Mouse (Mus musculus) heart, embryonic 11.5 days (tissue): ENCODE data around the gene Olfr1181. TPM values are rescaled to one million over a fixed set of nuclear protein-coding genes. Genes with fewer than 3 reads are reported as not detected.
"Not testable (repeated sequence)": the region's sequence is repeated elsewhere in the genome, so short reads cannot be mapped to it uniquely, and the experiment has no call there.

Source experiments
- ATAC-seq: fragments of 200-750 bp; cut with Nextera tagmentation; replicated peaks from 2 replicates; pipeline ENCODE4 v1.8.0; 2017; ENCODE audit warnings: moderate library complexity; ENCODE audit not compliant: insufficient number of reproducible peaks, low FRiP score, low TSS enrichment
- H3K27ac ChIP-seq: fragments of 300-500 bp; sonication (generic); 2 replicates; pipeline ENCODE4 v1.5.1; 2014; ENCODE audit warnings: mild to moderate bottlenecking, low read depth, low read length
- H3K27me3 ChIP-seq: fragments of 300-500 bp; sonication (generic); 2 replicates; pipeline ENCODE4 v1.6.1; 2014; ENCODE audit warnings: mild to moderate bottlenecking, low read length, mixed read lengths; ENCODE audit not compliant: control insufficient read depth, insufficient read depth
- H3K36me3 ChIP-seq: fragments of 300-500 bp; sonication (generic); 2 replicates; pipeline ENCODE4 v1.6.1; 2014; ENCODE audit warnings: mild to moderate bottlenecking, low read length, moderate library complexity, mixed read lengths; ENCODE audit not compliant: control insufficient read depth, insufficient read depth
- H3K4me1 ChIP-seq: fragments of 300-500 bp; sonication (generic); 2 replicates; pipeline ENCODE4 v1.6.1; 2014; ENCODE audit warnings: low read length; ENCODE audit not compliant: control insufficient read depth, insufficient read depth
- H3K4me2 ChIP-seq: fragments of 300-500 bp; sonication (generic); 2 replicates; pipeline ENCODE4 v1.6.1; 2014; ENCODE audit warnings: mild to moderate bottlenecking, moderate library complexity
- H3K4me3 ChIP-seq: fragments of 300-500 bp; sonication (generic); 2 replicates; pipeline ENCODE4 v1.5.1; 2014; ENCODE audit warnings: low read depth, low read length
- H3K9ac ChIP-seq: fragments of 300-500 bp; sonication (generic); 2 replicates; pipeline ENCODE4 v1.6.1; 2014; ENCODE audit warnings: mild to moderate bottlenecking, low read depth, low read length, moderate library complexity
- H3K9me3 ChIP-seq: fragments of 300-500 bp; sonication (generic); replicated peaks from 2 replicates; pipeline ENCODE4 v1.6.1; 2016; ENCODE audit warnings: low read length; ENCODE audit not compliant: control insufficient read depth
- WGBS: fragments of 180-500 bp; shearing (Covaris S2); extraction: QIAGEN DNeasy Blood & Tissue Kit; methylation state at CpG from one replicate; pipeline ENCODE4 v1.1.7; 2014; ENCODE audit not compliant: insufficient replicate concordance; 5-methylcytosine and 5-hydroxymethylcytosine counted together
- polyA plus RNA-seq: library from polyadenylated mRNA; unstranded; fragments of >200 nt; fragmentation: Nextera tagmentation; extraction: Ambion mirVana; gene quantifications from 2 replicates; pipeline ENCODE4 v1.2.1, GENCODE M21; 2014

Gene Olfr1181
- polyA plus RNA-seq: not detected in 2 replicates

- H3K9ac ChIP-seq: no peak within 1 kb of the TSS
- no peak within 1 kb of the TSS for H3K27ac ChIP-seq
- no peaks in the 10 kb centered on the region for H3K9me3 ChIP-seq
- no peaks in the 10 kb centered on the region for H3K36me3 ChIP-seq
- H3K4me3 ChIP-seq: no peak within 1 kb of the TSS
- no peak for ATAC-seq
- H3K27me3 ChIP-seq: no peaks in the 10 kb centered on the region
- no peak within 1 kb of the TSS for H3K4me2 ChIP-seq
- WGBS: 75% methylated on average over 1 of the region's 1 CpGs
- H3K4me1 ChIP-seq: no peaks in the 10 kb centered on the region
Measured at GRCm38 (mm10) chr2:88426071-88426470, at the start of gene Olfr1181. TSS of gene Olfr1181 (minus strand) at chr2:88426171.

- H3K4me1 ChIP-seq, H3K9ac ChIP-seq, H3K9me3 ChIP-seq, H3K27ac ChIP-seq, H3K36me3 ChIP-seq, H3K4me3 ChIP-seq, ATAC-seq, H3K27me3 ChIP-seq, H3K4me2 ChIP-seq: not testable (repeated sequence)
- WGBS: 79% methylated on average over 1 of the region's 1 CpGs
Measured at GRCm38 (mm10) chr2:88454567-88454966, 28.6 kb upstream of the Olfr1181 start, which contains the start of gene Olfr1183. TSS of gene Olfr1183 (plus strand) at chr2:88454867.

- no peak within 1 kb of the TSS for H3K4me3 ChIP-seq
- 95% methylated on average over 1 of the region's 1 CpGs for WGBS
- H3K36me3 ChIP-seq: no peaks in the 10 kb centered on the region
- H3K9me3 ChIP-seq: no peaks in the 10 kb centered on the region
- H3K27ac ChIP-seq: no peak within 1 kb of the TSS
- H3K4me1 ChIP-seq: no peaks in the 10 kb centered on the region
- H3K9ac ChIP-seq: no peak within 1 kb of the TSS
- no peak within 1 kb of the TSS for H3K4me2 ChIP-seq
- ATAC-seq: no peak
- H3K27me3 ChIP-seq: no peaks in the 10 kb centered on the region
Measured at GRCm38 (mm10) chr2:88449031-88449430, 23.1 kb upstream of the Olfr1181 start, which contains the start of gene Gm13757. TSS of gene Gm13757 (minus strand) at chr2:88449131.

GRCm38 (mm10) chr2:88419051-88419450, 6.9 kb downstream of the Olfr1181 start, which contains the start of gene Olfr1180:
TSS of gene Olfr1180 (minus strand) at chr2:88419151.
- ATAC-seq: no peak
- Histone ChIP-seq H3K9ac (no peak within 1 kb of the TSS), H3K27me3 (no peaks in the 10 kb centered on the region), H3K4me3 (no peak within 1 kb of the TSS), H3K36me3 (no peaks in the 10 kb centered on the region), H3K27ac (no peak within 1 kb of the TSS), H3K9me3 (no peaks in the 10 kb centered on the region), H3K4me1 (no peaks in the 10 kb centered on the region), H3K4me2 (no peak within 1 kb of the TSS)
- WGBS: 74% methylated on average over 2 of the region's 2 CpGs

GRCm38 (mm10) chr2:88406353-88406752, 19.6 kb downstream of the Olfr1181 start, which contains the start of gene Olfr1179:
TSS of gene Olfr1179 (minus strand) at chr2:88406453.
- no peak for ATAC-seq
- Histone ChIP-seq H3K4me2 (no peak within 1 kb of the TSS), H3K27ac (no peak within 1 kb of the TSS), H3K4me1 (no peaks in the 10 kb centered on the region), H3K4me3 (no peak within 1 kb of the TSS), H3K36me3 (no peaks in the 10 kb centered on the region), H3K9me3 (no peaks in the 10 kb centered on the region), H3K27me3 (no peaks in the 10 kb centered on the region), H3K9ac (no peak within 1 kb of the TSS)
- 77% methylated on average over 3 of the region's 3 CpGs for WGBS

GRCm38 (mm10) chr2:88386762-88387161, 39.2 kb downstream of the Olfr1181 start, which contains the start of gene Olfr1178:
TSS of gene Olfr1178 (plus strand) at chr2:88387062.
- H3K9ac ChIP-seq: no peak within 1 kb of the TSS
- no peak within 1 kb of the TSS for H3K4me2 ChIP-seq
- no peak for ATAC-seq
- no peak within 1 kb of the TSS for H3K4me3 ChIP-seq
- H3K4me1 ChIP-seq: no peaks in the 10 kb centered on the region
- H3K9me3 ChIP-seq: no peaks in the 10 kb centered on the region
- H3K36me3 ChIP-seq: no peaks in the 10 kb centered on the region
- WGBS: 74% methylated on average over 1 of the region's 1 CpGs
- no peak within 1 kb of the TSS for H3K27ac ChIP-seq
- H3K27me3 ChIP-seq: no peaks in the 10 kb centered on the region

Other genes starting within 250 kb of the Olfr1181 start
- not detected in 2 replicates for gene Olfr1168, start 244.3 kb downstream of the Olfr1181 start, polyA plus RNA-seq
- gene Olfr1170, start 197.8 kb downstream of the Olfr1181 start, polyA plus RNA-seq: not detected in 2 replicates
- not detected in 2 replicates for gene Olfr1173, start 146.3 kb downstream of the Olfr1181 start, polyA plus RNA-seq
- not detected in 2 replicates for gene Olfr1174-ps, start 111.0 kb downstream of the Olfr1181 start, polyA plus RNA-seq
- gene Olfr1175-ps, start 99.0 kb downstream of the Olfr1181 start, polyA plus RNA-seq: not detected in 2 replicates
- not detected in 2 replicates for gene Olfr1176, start 89.5 kb downstream of the Olfr1181 start, polyA plus RNA-seq
- gene Olfr1177-ps, start 79.7 kb downstream of the Olfr1181 start, polyA plus RNA-seq: not detected in 2 replicates
- not detected in 2 replicates for gene Olfr1178, start 39.1 kb downstream of the Olfr1181 start, polyA plus RNA-seq
- gene Olfr1179, start 19.7 kb downstream of the Olfr1181 start, polyA plus RNA-seq: not detected in 2 replicates
- not detected in 2 replicates for gene Olfr1180, start 7.0 kb downstream of the Olfr1181 start, polyA plus RNA-seq
- not detected in 2 replicates for gene Gm13757, start 23.0 kb upstream of the Olfr1181 start, polyA plus RNA-seq
- not detected in 2 replicates for gene Olfr1183, start 28.7 kb upstream of the Olfr1181 start, polyA plus RNA-seq
- not detected in 2 replicates for gene Olfr1184, start 57.4 kb upstream of the Olfr1181 start, polyA plus RNA-seq
- gene Olfr1185-ps1, start 67.1 kb upstream of the Olfr1181 start, polyA plus RNA-seq: not detected in 2 replicates
- not detected in 2 replicates for gene Olfr1186, start 92.4 kb upstream of the Olfr1181 start, polyA plus RNA-seq
- not detected in 2 replicates for gene Olfr1188, start 130.8 kb upstream of the Olfr1181 start, polyA plus RNA-seq
- gene Olfr1189, start 160.3 kb upstream of the Olfr1181 start, polyA plus RNA-seq: not detected in 2 replicates
- gene Olfr1191-ps1, start 214.4 kb upstream of the Olfr1181 start, polyA plus RNA-seq: not detected in 2 replicates
- not detected in 2 replicates for gene Olfr1192-ps1, start 222.3 kb upstream of the Olfr1181 start, polyA plus RNA-seq
- not detected in 2 replicates for gene Olfr1193, start 249.5 kb upstream of the Olfr1181 start, polyA plus RNA-seq